Mouse (Mus musculus): ENCODE data around the gene Cep164.

The Cep164 gene

DNA sequence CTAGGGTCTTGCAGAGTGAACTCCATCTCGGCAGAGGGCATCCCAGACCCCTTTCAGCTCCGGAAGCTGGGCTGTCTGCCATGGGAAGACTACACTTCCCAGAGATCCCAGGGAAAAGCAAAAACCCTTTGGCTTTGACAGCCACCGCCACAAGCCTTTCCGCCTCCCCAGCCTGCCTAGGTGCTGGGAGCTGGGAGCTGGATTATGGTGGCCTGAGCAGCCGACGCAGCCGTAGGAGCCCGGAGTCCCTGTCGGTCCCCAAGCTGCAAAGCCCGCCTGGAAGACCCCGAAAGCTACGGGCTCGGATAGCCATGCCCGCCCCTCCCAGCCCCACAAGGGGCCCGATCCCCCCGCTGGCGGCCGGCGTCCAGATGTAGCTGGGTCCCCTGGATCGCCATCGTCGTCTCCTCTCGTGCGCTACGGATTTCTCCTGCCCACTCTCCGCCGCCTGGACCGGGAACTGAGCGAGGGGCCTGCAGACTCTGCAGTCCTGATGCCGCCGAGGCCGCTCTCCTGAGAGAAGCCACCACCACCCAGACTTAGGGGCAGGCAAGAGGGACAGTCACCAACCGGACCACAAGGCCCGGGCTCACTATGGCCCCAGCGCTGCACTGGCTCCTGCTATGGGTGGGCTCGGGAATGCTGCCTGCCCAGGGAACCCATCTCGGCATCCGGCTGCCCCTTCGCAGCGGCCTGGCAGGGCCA, 10.1 kb upstream of the Cep164 start, which contains the start of gene Bace1:
Gene Bace1, plus strand, starts transcription at position 147 of the 705 bp plus-strand sequence.
- DNase-seq (ENCODE audit: low spot score) = peak; percentile 29

GRCm38 (mm10) chr9:45838069-45838433, 9.6 kb upstream of the Cep164 start:
- DNase-seq (ENCODE audit: low spot score) = no peak

DNA sequence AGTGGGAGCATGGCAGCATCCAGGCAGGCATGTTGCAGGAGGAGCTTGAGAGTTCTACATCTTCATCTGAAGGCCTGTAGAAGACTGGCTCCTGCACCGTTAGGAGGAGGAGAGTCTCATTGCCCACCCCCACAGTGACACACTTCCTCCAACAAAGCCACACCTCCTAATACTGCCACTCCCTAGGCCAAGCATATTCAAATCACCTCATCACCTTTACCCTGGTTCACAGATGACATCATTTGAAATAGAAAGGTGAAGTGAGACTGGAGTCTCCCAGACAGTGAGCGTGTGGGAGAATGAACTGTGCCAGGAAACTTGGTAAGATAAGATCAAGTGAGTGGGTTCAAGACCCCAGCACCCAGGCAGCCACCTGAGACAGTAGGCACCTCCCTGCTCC, 5.0 kb upstream of the Cep164 start:
- DNase-seq (ENCODE audit: low spot score) = no peak

GRCm38 (mm10) chr9:45832898-45833297, 4.4 kb upstream of the Cep164 start:
- DNase-seq (ENCODE audit: low spot score) = no peak

- no peak for DNase-seq (ENCODE audit: low spot score)
These were observed 616 bp upstream of the Cep164 start for GRCm38 (mm10) chr9:45829107-45829506.

- no peak for DNase-seq (ENCODE audit: low spot score)
These were observed 714 bp downstream of the Cep164 start for GRCm38 (mm10) chr9:45827663-45828290.

DNA sequence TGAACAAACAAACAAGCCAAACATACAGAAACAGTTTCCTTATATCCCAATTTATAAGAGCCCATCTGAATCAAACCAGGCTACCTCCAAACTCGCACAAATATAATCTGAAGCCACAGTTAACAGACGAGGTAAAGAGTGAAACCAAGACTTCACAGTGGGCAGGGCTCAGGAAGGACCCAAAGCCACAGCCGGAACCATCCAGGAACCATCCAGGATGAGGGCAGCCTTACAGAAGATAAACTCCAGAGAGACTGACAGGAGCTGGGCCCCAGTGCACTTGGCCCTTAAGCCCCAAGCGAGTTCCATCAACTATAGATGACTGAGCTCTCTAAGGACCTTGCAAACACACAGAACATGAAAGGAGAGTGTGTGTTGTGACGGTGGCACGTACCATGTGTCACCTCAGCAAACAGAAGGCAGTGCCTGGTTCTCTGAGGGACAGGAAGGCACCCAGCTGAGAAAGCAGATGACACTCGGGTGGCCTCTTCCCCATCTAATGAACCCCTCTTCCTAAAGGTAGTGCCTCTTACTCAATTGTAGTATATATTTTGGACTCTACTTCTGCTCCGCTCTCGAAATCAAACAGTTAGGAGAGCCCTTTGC, 10.0 kb downstream of the Cep164 start:
- no peak for DNase-seq (ENCODE audit: low spot score)

- DNase-seq (ENCODE audit: low spot score) = no peak
These were observed 13.0 kb downstream of the Cep164 start for GRCm38 (mm10) chr9:45815525-45815924.

DNA sequence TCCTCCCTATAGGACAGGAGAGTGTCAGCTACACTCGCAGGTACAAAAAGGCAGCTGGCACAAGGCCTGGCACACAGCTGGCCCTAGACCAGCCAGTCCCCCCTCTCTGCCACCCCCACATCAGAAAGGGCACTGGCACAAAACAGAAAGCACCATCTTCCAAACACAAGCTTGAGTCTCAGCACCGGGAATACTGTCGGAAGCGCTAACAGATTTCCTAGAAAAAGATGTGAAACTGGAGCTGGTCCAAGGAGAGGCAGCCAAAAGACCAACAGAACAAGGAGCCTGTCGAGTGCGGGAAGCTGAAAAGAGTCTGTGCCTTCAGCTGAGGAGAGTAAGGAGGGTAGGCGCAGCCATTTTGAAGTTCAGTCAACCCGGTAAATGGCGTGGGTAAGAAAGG, 13.4 kb downstream of the Cep164 start:
- DNase-seq (ENCODE audit: low spot score) = no peak

GRCm38 (mm10) chr9:45811946-45812345, 16.5 kb downstream of the Cep164 start:
- DNase-seq (ENCODE audit: low spot score) = no peak

- DNase-seq (ENCODE audit: low spot score) = no peak
These were observed 20.7 kb downstream of the Cep164 start for GRCm38 (mm10) chr9:45807761-45808160.

- no peak for DNase-seq (ENCODE audit: low spot score)
These were observed 21.2 kb downstream of the Cep164 start for GRCm38 (mm10) chr9:45807337-45807736.

- DNase-seq (ENCODE audit: low spot score) = no peak
These were observed 21.6 kb downstream of the Cep164 start for GRCm38 (mm10) chr9:45806847-45807246.

- no peak for DNase-seq (ENCODE audit: low spot score)
These were observed 25.3 kb downstream of the Cep164 start for GRCm38 (mm10) chr9:45803070-45803774.

DNA sequence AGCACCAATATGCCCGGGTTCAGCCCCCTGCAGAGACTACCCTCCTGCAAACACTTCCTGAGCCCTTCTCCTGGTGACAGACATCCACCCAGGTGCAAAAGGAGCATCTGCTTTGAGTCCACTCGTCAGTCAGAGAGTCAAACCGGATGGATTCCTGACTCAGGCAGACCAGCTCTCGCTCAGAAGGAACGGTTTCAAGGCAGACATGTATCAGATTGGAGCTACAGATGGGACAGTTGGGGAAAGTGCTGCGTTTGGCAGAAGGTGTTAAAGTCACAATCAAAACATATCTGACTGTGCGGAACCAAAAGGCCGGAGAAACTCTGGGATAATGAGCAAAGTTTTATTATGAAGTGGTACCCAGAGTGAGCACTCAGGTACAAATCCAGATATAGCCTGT, 29.1 kb downstream of the Cep164 start:
- no peak for DNase-seq (ENCODE audit: low spot score)

GRCm38 (mm10) chr9:45798467-45799164, 29.9 kb downstream of the Cep164 start:
- DNase-seq (ENCODE audit: low spot score) = no peak

DNA sequence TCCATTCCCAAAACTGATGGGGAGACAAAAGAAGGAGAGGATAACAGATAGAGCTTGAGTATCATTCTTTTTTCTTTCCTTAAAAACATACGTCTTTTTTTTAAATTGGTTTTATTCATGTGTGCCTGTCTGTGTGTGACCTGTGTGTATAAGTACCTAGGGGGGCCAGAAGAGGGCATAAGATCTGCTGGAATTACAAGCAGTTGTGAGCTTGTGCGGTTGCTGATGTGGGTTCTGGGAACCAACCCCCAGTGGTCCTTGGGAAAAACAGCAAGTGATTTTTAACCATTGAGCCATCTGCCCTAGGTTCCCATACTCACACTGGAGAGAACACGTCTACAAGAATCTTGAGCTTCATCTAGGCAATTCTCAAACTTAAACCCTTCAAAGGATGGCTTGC, 31.2 kb downstream of the Cep164 start:
- no peak for DNase-seq (ENCODE audit: low spot score)

GRCm38 (mm10) chr9:45795722-45796121, 32.8 kb downstream of the Cep164 start:
- no peak for DNase-seq (ENCODE audit: low spot score)

GRCm38 (mm10) chr9:45793697-45794096, 34.8 kb downstream of the Cep164 start:
- no peak for DNase-seq (ENCODE audit: low spot score)

DNA sequence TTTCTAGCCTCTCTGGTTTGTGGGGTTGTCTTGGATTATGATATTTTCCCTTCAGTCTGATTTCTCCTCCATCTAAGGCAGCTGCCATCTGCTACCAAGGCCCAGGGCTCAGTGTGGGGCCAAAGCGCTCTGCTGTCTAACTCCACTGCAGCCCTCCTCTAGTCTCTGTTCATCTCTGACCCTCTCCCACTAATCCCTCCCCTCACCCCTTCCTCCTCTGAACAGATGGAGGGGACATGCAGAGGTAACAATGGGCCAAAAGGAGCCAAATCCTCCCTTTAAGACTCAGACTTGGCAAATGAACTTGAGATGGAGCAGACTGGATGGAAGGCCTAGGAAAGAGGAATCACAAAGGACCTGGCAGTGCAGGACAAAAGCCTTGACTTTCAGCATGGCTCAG, 36.3 kb downstream of the Cep164 start:
- no peak for DNase-seq (ENCODE audit: low spot score)

- DNase-seq (ENCODE audit: low spot score) = no peak
These were observed 36.9 kb downstream of the Cep164 start for GRCm38 (mm10) chr9:45791456-45792142.

GRCm38 (mm10) chr9:45788405-45788804, 40.1 kb downstream of the Cep164 start:
- DNase-seq (ENCODE audit: low spot score) = no peak
